Mouse (Mus musculus) CH12.LX (cell line): Measurements from ENCODE around the gene Iqcn. TPM values are rescaled to one million over a fixed set of nuclear protein-coding genes. Genes with fewer than 3 reads are reported as not detected.

Source experiments
- DNase-seq: peaks from one replicate; pipeline ENCODE4 v3.0.0-alpha.2; 2013; ENCODE audit errors: extremely low read depth
- H3K27ac ChIP-seq: 2 replicates; pipeline ENCODE4 v1.5.1; 2012; ENCODE audit warnings: low read depth, mild to moderate bottlenecking, control low read depth, moderate library complexity; ENCODE audit not compliant: insufficient read depth
- H3K27me3 ChIP-seq: replicated peaks from 2 replicates; pipeline ENCODE3; 2012; ENCODE audit warnings: inconsistent platforms
- H3K36me3 ChIP-seq, 2 experiments: replicated peaks in 1 of 2; 2 replicates each; pipeline versions ENCODE3 to v1.6.1; 2012; ENCODE audit warnings: inconsistent platforms in 1 of 2, low read length in 1 of 2, mild to moderate bottlenecking in 1 of 2, mixed read lengths in 1 of 2, moderate library complexity in 1 of 2; ENCODE audit not compliant: control insufficient read depth in 1 of 2, insufficient read depth in 1 of 2
- H3K4me1 ChIP-seq, 2 experiments: 2 replicates each; pipeline ENCODE4 v1.6.1; 2012; ENCODE audit warnings: inconsistent platforms in 1 of 2, moderate library complexity in 1 of 2; ENCODE audit not compliant: insufficient read depth in 2 of 2, control insufficient read depth in 1 of 2
- H3K4me2 ChIP-seq: 2 replicates; pipeline ENCODE4 v1.6.1; 2012; ENCODE audit warnings: low read depth, mild to moderate bottlenecking, control low read depth; ENCODE audit not compliant: poor library complexity, insufficient read depth, severe bottlenecking
- H3K4me3 ChIP-seq, 3 experiments: fragments of 150-350 bp in 1 of 3; sonication (generic) in 1 of 3; replicated peaks in 1 of 3; 2 replicates each; pipeline versions ENCODE3 to v1.5.1; 2011 to 2012; ENCODE audit warnings: low read depth in 2 of 3, low read length in 2 of 3, mild to moderate bottlenecking in 2 of 3, moderate library complexity in 2 of 3, control low read depth in 1 of 3, improper control_type of control experiment in 1 of 3, inconsistent platforms in 1 of 3, mixed read lengths in 1 of 3; ENCODE audit not compliant: poor library complexity in 1 of 3
- H3K79me2 ChIP-seq: replicated peaks from 2 replicates; pipeline ENCODE4 v1.6.1; 2012; ENCODE audit warnings: mild to moderate bottlenecking, moderate library complexity; ENCODE audit not compliant: control insufficient read depth, poor library complexity, insufficient read depth, severe bottlenecking; ENCODE audit errors: extremely low read depth
- H3K9ac ChIP-seq: 2 replicates; pipeline ENCODE4 v1.6.1; 2012; ENCODE audit warnings: low read depth, mild to moderate bottlenecking, control low read depth, moderate library complexity; ENCODE audit not compliant: insufficient read depth
- H3K9me3 ChIP-seq: replicated peaks from 2 replicates; pipeline ENCODE3; 2012; ENCODE audit warnings: low read length, inconsistent platforms, mixed read lengths
- BHLHE40 ChIP-seq: IDR thresholded peaks from 2 replicates; pipeline ENCODE4 v1.6.1; 2011; ENCODE audit warnings: mild to moderate bottlenecking, low read depth, low read length, improper control_type of control experiment
- CHD1 ChIP-seq: IDR thresholded peaks from 2 replicates; pipeline ENCODE4 v1.6.1; 2012; ENCODE audit warnings: low read depth, low read length, improper control_type of control experiment, inconsistent platforms
- CHD2 ChIP-seq: IDR thresholded peaks from 2 replicates; pipeline ENCODE4 v1.6.1; 2011; ENCODE audit warnings: low read length, improper control_type of control experiment
- CTCF ChIP-seq, 2 experiments: IDR thresholded peaks in 1 of 2; conservative IDR thresholded peaks in 1 of 2; 2 replicates each; pipeline ENCODE4 v1.5.1; 2011 to 2012; ENCODE audit warnings: low read depth in 2 of 2, low read length in 2 of 2, improper control_type of control experiment in 1 of 2, inconsistent platforms in 1 of 2, mild to moderate bottlenecking in 1 of 2, moderate library complexity in 1 of 2
- E2F4 ChIP-seq: IDR thresholded peaks from 2 replicates; pipeline ENCODE4 v1.6.1; 2011; ENCODE audit warnings: low read depth, low read length, improper control_type of control experiment; ENCODE audit not compliant: insufficient replicate concordance
- ELF1 ChIP-seq: IDR thresholded peaks from 2 replicates; pipeline ENCODE4 v1.6.1; 2014; ENCODE audit warnings: low read depth, mild to moderate bottlenecking, inconsistent platforms, low read length, improper control_type of control experiment
- EP300 ChIP-seq: IDR thresholded peaks from 2 replicates; pipeline ENCODE4 v1.6.1; 2011; ENCODE audit warnings: low read length, improper control_type of control experiment
- ETS1 ChIP-seq: conservative IDR thresholded peaks from 2 replicates; pipeline ENCODE4 v1.6.1; 2012; ENCODE audit warnings: low read depth, mild to moderate bottlenecking, inconsistent platforms, low read length, improper control_type of control experiment, moderate library complexity
- GABPA ChIP-seq: IDR thresholded peaks from 2 replicates; pipeline ENCODE4 v1.6.1; 2012; ENCODE audit warnings: low read depth, low read length, improper control_type of control experiment, inconsistent platforms; ENCODE audit not compliant: insufficient replicate concordance
- HCFC1 ChIP-seq: IDR thresholded peaks from 2 replicates; pipeline ENCODE4 v1.6.1; 2012; ENCODE audit warnings: low read depth, mild to moderate bottlenecking, inconsistent platforms, low read length, improper control_type of control experiment
- IRF4 ChIP-seq: IDR thresholded peaks from 2 replicates; pipeline ENCODE4 v1.6.1; 2014; ENCODE audit warnings: low read depth, mild to moderate bottlenecking, inconsistent platforms, low read length, improper control_type of control experiment
- JUN ChIP-seq: IDR thresholded peaks from 2 replicates; pipeline ENCODE4 v1.6.1; 2011; ENCODE audit warnings: low read depth, mild to moderate bottlenecking, low read length, improper control_type of control experiment, moderate library complexity; ENCODE audit not compliant: insufficient read depth
- JUND ChIP-seq: conservative IDR thresholded peaks from 2 replicates; pipeline ENCODE4 v1.6.1; 2011; ENCODE audit warnings: low read depth, low read length, improper control_type of control experiment
- KAT2A ChIP-seq: IDR thresholded peaks from 2 replicates; pipeline ENCODE4 v1.6.1; 2012; ENCODE audit warnings: low read length, improper control_type of control experiment, inconsistent platforms; ENCODE audit not compliant: insufficient replicate concordance
- MAZ ChIP-seq: IDR thresholded peaks from 2 replicates; pipeline ENCODE4 v1.6.1; 2012; ENCODE audit warnings: low read depth, mild to moderate bottlenecking, inconsistent platforms, low read length, improper control_type of control experiment, moderate library complexity
- MEF2A ChIP-seq: IDR thresholded peaks from 2 replicates; pipeline ENCODE4 v1.6.1; 2014; ENCODE audit warnings: low read depth, mild to moderate bottlenecking, inconsistent platforms, low read length, improper control_type of control experiment, borderline replicate concordance
- NRF1 ChIP-seq: IDR thresholded peaks from 2 replicates; pipeline ENCODE4 v1.6.1; 2014; ENCODE audit warnings: low read depth, mild to moderate bottlenecking, inconsistent platforms, low read length, improper control_type of control experiment, moderate library complexity
- POLR2A ChIP-seq: IDR thresholded peaks from 2 replicates; pipeline ENCODE4 v1.6.1; 2011; ENCODE audit warnings: low read depth, mild to moderate bottlenecking, improper control_type of control experiment, low read length
- RCOR1 ChIP-seq: conservative IDR thresholded peaks from 2 replicates; pipeline ENCODE4 v1.6.1; 2012; ENCODE audit warnings: low read depth, mild to moderate bottlenecking, inconsistent platforms, low read length, improper control_type of control experiment
- SMC3 ChIP-seq: IDR thresholded peaks from 2 replicates; pipeline ENCODE4 v1.6.1; 2011; ENCODE audit warnings: low read depth, low read length, improper control_type of control experiment
- TBP ChIP-seq: conservative IDR thresholded peaks from 2 replicates; pipeline ENCODE4 v1.6.1; 2011; ENCODE audit warnings: low read depth, low read length, improper control_type of control experiment
- USF1 ChIP-seq: IDR thresholded peaks from 2 replicates; pipeline ENCODE4 v1.6.1; 2014; ENCODE audit warnings: low read depth, mild to moderate bottlenecking, inconsistent platforms, low read length, improper control_type of control experiment
- USF2 ChIP-seq: conservative IDR thresholded peaks from 2 replicates; pipeline ENCODE4 v1.6.1; 2011; ENCODE audit warnings: low read depth, low read length, improper control_type of control experiment
- ZC3H11A ChIP-seq: IDR thresholded peaks from 2 replicates; pipeline ENCODE4 v1.6.1; 2012; ENCODE audit warnings: low read depth, mild to moderate bottlenecking, inconsistent platforms, low read length, improper control_type of control experiment
- ZKSCAN1 ChIP-seq: IDR thresholded peaks from 2 replicates; pipeline ENCODE4 v1.6.1; 2012; ENCODE audit warnings: low read depth, inconsistent platforms, low read length, improper control_type of control experiment, borderline replicate concordance
- ZMIZ1 ChIP-seq: IDR thresholded peaks from 2 replicates; pipeline ENCODE4 v1.6.1; 2012; ENCODE audit warnings: low read depth, mild to moderate bottlenecking, inconsistent platforms, low read length, improper control_type of control experiment
- dilution Hi-C: fragments of 300-500 bp; cut with MboI; formaldehyde crosslinking; loops from 2 replicates; pipeline ENCODE4 v1.14.3; 2020; ENCODE audit warnings: low sequenced_read_pairs; ENCODE audit not compliant: extremely low pct_unique_long_range_greater_than_20kb, extremely low pct_ligation_motif_present
- in situ Hi-C: fragments of 300-500 bp; cut with MboI; formaldehyde crosslinking; loops from 3 replicates; pipeline ENCODE4 v1.14.3; 2019; ENCODE audit warnings: low sequenced_read_pairs, low pct_ligation_motif_present, low pct_unique_long_range_greater_than_20kb, mixed read lengths
- polyA plus RNA-seq: library from polyadenylated mRNA; unstranded; fragments of >175 nt; gene quantifications from 2 replicates; pipeline ENCODE4 v1.2.1, GENCODE M21; 2012; ENCODE audit warnings: low read depth; ENCODE audit not compliant: insufficient read length
- total RNA-seq, 2 experiments: library from RNA; depleted of rRNA; stranded (reverse); fragments of 300-350 nt in 1 of 2; fragments of >200 nt in 1 of 2; gene quantifications; 2 replicates each; pipeline ENCODE4 v1.2.3; 2012 to 2014

Gene Iqcn
- total and polyA plus RNA-seq, 3 experiments: 0.07 TPM; not detected in 2

GRCm38 (mm10) chr8:70754043-70754870, 51.0 kb downstream of the Iqcn start, which contains the start of gene Rab3a:
Rab3a (plus strand) TSS chr8:70754679.
- no peaks in the 10 kb centered on the region for H3K9me3 ChIP-seq
- H3K79me2 ChIP-seq: no peaks in the 10 kb centered on the region
- peak within 1 kb of the TSS; percentile 52 for H3K4me2 ChIP-seq
- in situ Hi-C loops: loop anchor here (5.0 kb wide), 1 partner anchor 37 kb away; the partner anchor contains the start of gene Gm3336
- TF ChIP-seq POLR2A (peak; percentile 53), IRF4 (0 out of 2 replicates have a peak, but pooled peaks have one; percentile 43), JUND (no peak), RCOR1 (peak; percentile 67; the same call in 1 of the 2 replicates), CHD2 (peak; percentile 95), TBP (peak; percentile 74), MEF2A (peak; percentile 16; the same call in 1 of the 2 replicates), EP300 (peak; percentile 46), USF2 (no peak), NRF1 (peak; percentile 77), MAZ (no peak), ETS1 (no peak; the same call in 1 of the 2 replicates), ZC3H11A (no peak), HCFC1 (peak; percentile 71)
- peaks cover 20 to 44% of the 10 kb centered on the region in 2 experiments for H3K36me3 ChIP-seq
- H3K4me1 ChIP-seq: peaks cover 9 to 45% of the 10 kb centered on the region in 2 experiments
- peak within 1 kb of the TSS; percentile 47 to 73 (median 51) for H3K4me3 ChIP-seq
- peak within 1 kb of the TSS; percentile 37; the same call in 1 of the 2 replicates for H3K27ac ChIP-seq
- dilution Hi-C loops: no loop called here
- peak within 1 kb of the TSS; percentile 74 for H3K9ac ChIP-seq
- peak; percentile 98 for DNase-seq
- no peaks in the 10 kb centered on the region for H3K27me3 ChIP-seq

DNA sequence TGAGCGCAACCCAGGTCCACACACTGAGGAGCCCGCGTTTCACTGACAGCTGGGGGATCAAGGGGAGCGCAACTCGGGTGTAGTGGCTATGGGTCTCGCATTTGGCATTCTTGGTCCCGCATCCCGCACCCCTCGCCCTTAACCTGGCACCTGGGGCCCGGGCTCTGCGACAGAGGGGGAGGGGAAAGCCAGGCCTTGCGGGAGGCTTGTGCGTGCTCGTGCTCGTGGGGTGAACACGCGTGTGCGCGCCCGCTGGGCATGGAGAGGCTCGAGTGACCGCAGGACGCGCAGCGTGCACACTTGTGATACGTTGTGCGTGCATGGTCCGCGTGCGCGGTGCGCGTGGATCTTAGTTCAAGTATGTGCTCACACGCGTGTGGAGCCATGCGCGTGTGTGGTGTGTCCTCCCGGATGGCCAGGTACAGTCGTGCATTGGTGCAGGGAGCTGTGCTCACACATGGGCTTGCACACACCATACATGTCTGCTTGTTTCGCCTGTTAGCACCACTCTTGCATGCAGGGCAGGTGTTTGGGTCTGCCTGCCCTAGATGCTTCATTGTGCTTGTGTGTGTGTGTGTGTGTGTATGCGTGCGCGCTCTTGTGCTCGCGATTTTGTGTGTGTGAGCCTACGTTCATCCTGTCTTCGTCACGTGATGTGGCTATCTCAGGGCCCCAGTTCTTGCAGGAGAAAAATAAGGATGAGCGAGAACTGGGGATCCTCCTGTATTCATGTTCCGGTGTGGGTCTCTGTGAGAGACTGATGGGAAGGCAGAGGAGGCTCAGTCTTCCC, 51.8 kb downstream of the Iqcn start:
- dilution Hi-C loops: no loop called here
- 0 out of 2 replicates have a peak overlapping the region, but pooled peaks have one; percentile 3 for H3K27ac ChIP-seq
- no peaks in the 10 kb centered on the region for H3K79me2 ChIP-seq
- TF ChIP-seq JUN: no peak
- TF ChIP-seq BHLHE40: no peak
- no peak for TF ChIP-seq SMC3
- TF ChIP-seq CTCF (conservative IDR thresholded peaks at IDR 0.05 in 1 of 2, IDR thresholded peaks at IDR 0.05 in 1 of 2; ENCODE audit: low read depth in 2 of 2, low read length in 2 of 2): no peak
- TF ChIP-seq ZKSCAN1: no peak
- no peak for TF ChIP-seq TBP
- TF ChIP-seq ZMIZ1: no peak
- TF ChIP-seq E2F4: no peak
- no peak for TF ChIP-seq KAT2A
- no peak for TF ChIP-seq CHD1
- TF ChIP-seq ELF1: no peak
- no peak for TF ChIP-seq GABPA
- TF ChIP-seq MEF2A: no peak
- no peak for TF ChIP-seq USF1
- TF ChIP-seq, all 38 proteins: peak for 0
- Histone ChIP-seq H3K9ac (peak overlapping the region; percentile 74), H3K4me1 (peaks cover 10 to 47% of the 10 kb centered on the region in 2 experiments), H3K4me3 (peak overlapping the region; percentile 47 to 73 (median 47)), H3K4me2 (peak overlapping the region; percentile 45), H3K9me3 (no peaks in the 10 kb centered on the region), H3K27me3 (no peaks in the 10 kb centered on the region), H3K36me3 (peaks cover 20 to 36% of the 10 kb centered on the region in 2 experiments)
- DNase-seq: no peak
- in situ Hi-C loops: loop anchor here (5.0 kb wide), 1 partner anchor 38 kb away; the partner anchor contains the start of gene Gm3336
